In genomic region chr4:141983689-141984088, GRCm38 (mm10) we compare ENCODE assay signal across 17 mouse cellular contexts. TPM values are rescaled to one million over a fixed set of nuclear protein-coding genes. Genes with fewer than 3 reads are reported as not detected.
DNase-seq lines count a peak whose midpoint lies in the region; TF ChIP-seq lines count a peak whose summit lies in the region.
"Had no signal": no experiment of that assay in that cellular context is flagged by ENCODE, and none has a peak within 500 bp of the region (broad histone marks: within the 10 kb centered on the region; RNA-seq: fewer than 3 reads in every experiment).

No protein-coding gene starts in this region.

- peak; percentile 39 to 70 for DNase-seq in cerebellum, postnatal 25 days
- no peak for DNase-seq in cerebellum, adult 11 months
- DNase-seq in left cerebral cortex, adult 2 months (ENCODE audit: extremely low spot score in 1 of 2, low spot score in 2 of 2), result peak in 1 of 2 experiments; percentile 33
- no peak for DNase-seq in left cerebral cortex, adult 8-10 months (ENCODE audit: low spot score in 2 of 2)
- DNase-seq in 3T3-L1 (ENCODE audit: low read depth, low spot score), result peak; percentile 26
- no peak for DNase-seq in urinary bladder, postnatal 14 days (ENCODE audit: low spot score)
- no peak for DNase-seq in c-Kit-positive CD71-positive TER-119-positive erythroid progenitor cells, embryonic 14.5 days (ENCODE audit: low spot score)
- DNase-seq: B cell, adult 2 months; cerebellum, adult 9-11 months; heart, postnatal 36 days; kidney, postnatal 14 days had no signal

- no peak overlapping the region for H3K4me3 ChIP-seq in left cerebral cortex, adult 2 months
- no peak overlapping the region for H3K4me3 ChIP-seq in cortical plate, adult 2 months (ENCODE audit: insufficient read depth, low read length)
- H3K4me3 ChIP-seq: embryonic facial prominence, embryonic 13.5 days; forebrain, embryonic 13.5 days; midbrain, embryonic 15.5 days had no signal

- TF ChIP-seq POLR2A in cortical plate, adult 2 months (IDR thresholded peaks at IDR 0.05; ENCODE audit: extremely low read depth, insufficient read depth, low read length), result no peak

- no peaks in the 10 kb centered on the region for H3K4me1 ChIP-seq in cortical plate, adult 2 months (ENCODE audit: control insufficient read depth, insufficient read depth, low read length)
- H3K4me1 ChIP-seq: embryonic facial prominence, embryonic 13.5 days; midbrain, embryonic 15.5 days had no signal

- TF ChIP-seq CTCF in left cerebral cortex, adult 2 months (IDR thresholded peaks at IDR 0.05), result peak; percentile 50
- TF ChIP-seq CTCF in cortical plate, adult 2 months (IDR thresholded peaks at IDR 0.05; ENCODE audit: extremely low read depth, insufficient read depth, low read length), result peak; percentile 34; the same call in 1 of the 2 replicates

- intact Hi-C loops in left cerebral cortex, adult 2 months (cut with DNase I), result no loop called here

- H3K27ac ChIP-seq in left cerebral cortex, adult 2 months, result no peak overlapping the region
- no peak overlapping the region for H3K27ac ChIP-seq in cortical plate, adult 2 months (ENCODE audit: insufficient read depth, low read length)
- H3K27ac ChIP-seq: embryonic facial prominence, embryonic 13.5 days; forebrain, embryonic 13.5 days; midbrain, embryonic 15.5 days had no signal

RNA-seq across cellular contexts. Expression of gene Fhad1, which starts 31.2 kb away (rescaled TPM):
- 1 to 10 TPM; 9.0 to 9.2 TPM for total RNA-seq in left cerebral cortex, adult 2 months (2021)
- total RNA-seq in left cerebral cortex, adult 8-10 months (2022), result 10 to 100 TPM in 1 of 4 experiments, 1 to 10 TPM in 3; 6.4 to 11.9 (median 8.2) TPM
- polyA plus RNA-seq in cortical plate, adult 2 months (2012; rRNA removed), result 6.5 and 8.2 TPM in 2 replicates
- total RNA-seq: gastrocnemius, adult 8-10 months; heart, postnatal 36 days had no signal
- polyA plus RNA-seq: G1E had no signal

Comparison
In these comparisons a context has a peak if more than half of its experiments do, and no peak if none do; other contexts are left out.
1. DNase-seq: peak in cerebellum, postnatal 25 days (2 of 2) and 3T3-L1 (single experiment); none in cerebellum, adult 11 months (single experiment), left cerebral cortex, adult 8-10 months (0 of 2), urinary bladder, postnatal 14 days (single experiment) and c-Kit-positive CD71-positive TER-119-positive erythroid progenitor cells, embryonic 14.5 days (single experiment).